Mouse (Mus musculus) small intestine, adult 2 months (tissue): Measurements from ENCODE around the gene Tmsb15a. TPM values are rescaled to one million over a fixed set of nuclear protein-coding genes. Genes with fewer than 3 reads are reported as not detected.
A peak's percentile ranks its signal among the peaks of the same experiment; 100 is the strongest.
"Not testable (repeated sequence)": the region's sequence is repeated elsewhere in the genome, so short reads cannot be mapped to it uniquely, and the experiment has no call there.

Experiments
- H3K27ac ChIP-seq: fragments of 200-500 bp; 2 replicates; pipeline ENCODE4 v1.5.1; 2012; ENCODE audit warnings: low read depth, low read length, control low read depth, inconsistent platforms; ENCODE audit not compliant: insufficient read depth
- H3K27me3 ChIP-seq: fragments of 200-500 bp; 2 replicates; pipeline ENCODE4 v1.6.1; 2012; ENCODE audit warnings: mild to moderate bottlenecking, moderate library complexity, low read length, inconsistent platforms; ENCODE audit not compliant: control insufficient read depth, insufficient read depth
- H3K36me3 ChIP-seq: fragments of 200-500 bp; 2 replicates; pipeline ENCODE4 v1.6.1; 2012; ENCODE audit warnings: mild to moderate bottlenecking, low read length, control low read depth, inconsistent platforms; ENCODE audit not compliant: control insufficient read depth, insufficient read depth
- H3K4me1 ChIP-seq: fragments of 200-500 bp; 2 replicates; pipeline ENCODE4 v1.6.1; 2012; ENCODE audit warnings: low read length, inconsistent platforms, mixed read lengths; ENCODE audit not compliant: control insufficient read depth, insufficient read depth, insufficient read length
- H3K4me3 ChIP-seq: fragments of 200-500 bp; 2 replicates; pipeline ENCODE4 v1.5.1; 2012; ENCODE audit warnings: low read depth, mild to moderate bottlenecking, control low read depth, inconsistent platforms, low read length, moderate library complexity
- CTCF ChIP-seq: fragments of 200-500 bp; IDR thresholded peaks from 2 replicates; pipeline ENCODE4 v1.5.1; 2012; ENCODE audit warnings: low read depth, mild to moderate bottlenecking, control low read depth, inconsistent platforms, low read length, moderate library complexity, mixed read lengths; ENCODE audit not compliant: insufficient replicate concordance, insufficient read length; ENCODE audit errors: extremely low read depth
- POLR2A ChIP-seq: fragments of 200-500 bp; IDR thresholded peaks from 2 replicates; pipeline ENCODE4 v1.6.1; 2012; ENCODE audit warnings: low read depth, mild to moderate bottlenecking, control low read depth, inconsistent platforms, low read length, moderate library complexity
- WGBS: fragments of 180-500 bp; shearing (Covaris S2); methylation state at CpG from one replicate; pipeline ENCODE4 v1.1.7; 2018; 5-methylcytosine and 5-hydroxymethylcytosine counted together
- polyA plus RNA-seq: library from polyadenylated mRNA; depleted of rRNA; stranded (reverse); fragments of >200 nt; gene quantifications from 2 replicates; pipeline ENCODE4 v1.2.3, GENCODE M21; 2012; rRNA removed

Gene Tmsb15a
- polyA plus RNA-seq = not detected in 2 replicates

DNA sequence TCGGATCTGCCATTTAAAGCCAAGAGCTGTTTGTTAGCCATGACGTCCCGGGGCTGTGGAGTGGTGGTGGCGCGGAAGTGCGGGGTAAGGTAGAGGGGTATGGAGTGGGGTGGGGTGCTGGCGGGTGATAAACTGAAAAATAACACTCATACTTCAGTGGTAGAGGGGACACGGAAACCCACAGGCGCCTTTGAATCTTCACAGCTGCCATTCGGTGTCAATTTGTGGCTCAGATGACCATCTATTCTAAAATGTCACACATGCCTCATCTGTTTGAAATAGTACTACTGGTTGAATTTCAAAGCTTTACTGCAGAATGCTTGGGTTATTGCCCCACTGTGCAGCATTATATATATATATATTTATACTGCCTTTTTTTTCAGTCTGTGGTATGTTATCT, at the start of gene Tmsb15a:
Tmsb15a (minus strand) TSS at position 101 of the 400 bp plus-strand sequence.
- no peak for TF ChIP-seq POLR2A
- no peak for TF ChIP-seq CTCF
- no peaks in the 10 kb centered on the region for H3K36me3 ChIP-seq
- WGBS = 85% methylated on average over 10 of the region's 10 CpGs

DNA sequence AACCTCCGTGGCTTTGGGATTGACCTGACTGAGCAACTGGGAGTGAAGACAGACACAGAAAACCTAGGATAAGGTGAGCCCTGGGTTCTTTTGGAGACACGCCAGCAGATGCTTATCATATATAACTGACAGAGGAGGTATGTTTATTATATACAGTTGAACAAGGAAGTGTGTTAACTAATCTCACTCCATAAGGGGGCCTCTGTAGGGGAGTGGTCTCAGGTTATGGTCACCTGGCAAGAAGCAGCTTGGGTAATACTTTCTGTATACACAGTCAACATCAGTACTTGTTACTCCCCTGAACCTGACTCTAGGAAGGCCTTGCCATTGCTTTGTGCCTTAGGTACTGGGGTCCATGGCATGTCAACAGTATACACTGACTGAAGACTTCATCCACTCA, 43.5 kb upstream of the Tmsb15a start:
- TF ChIP-seq POLR2A (no peak), CTCF (no peak)
- H3K27me3 ChIP-seq = no peaks in the 10 kb centered on the region
- no peaks in the 10 kb centered on the region for H3K36me3 ChIP-seq
- H3K27ac ChIP-seq = no peak overlapping the region
- H3K4me1 ChIP-seq = 0 out of 2 replicates have a peak, but pooled peaks cover 1% of the 10 kb centered on the region
- WGBS = 32% methylated on average over 2 of the region's 2 CpGs
- no peak overlapping the region for H3K4me3 ChIP-seq

More for the DNA sequence above, at the start of gene Tmsb15a:
- H3K27ac ChIP-seq = no peak within 1 kb of the TSS
- no peaks in the 10 kb centered on the region for H3K27me3 ChIP-seq
- no peak within 1 kb of the TSS for H3K4me3 ChIP-seq
- no peaks in the 10 kb centered on the region for H3K4me1 ChIP-seq

- 0 out of 2 replicates have a peak, but pooled peaks cover 1% of the 10 kb centered on the region for H3K4me1 ChIP-seq
Observed at GRCm38 (mm10) chrX:135768043-135768548, 43.0 kb upstream of the Tmsb15a start.

GRCm38 (mm10) chrX:135761707-135762106, 36.6 kb upstream of the Tmsb15a start:
- H3K4me1 ChIP-seq = no peaks in the 10 kb centered on the region
- H3K27me3 ChIP-seq = no peaks in the 10 kb centered on the region
- TF ChIP-seq CTCF (no peak), POLR2A (no peak)
- H3K36me3 ChIP-seq = 0 out of 2 replicates have a peak, but pooled peaks cover 3% of the 10 kb centered on the region
- H3K27ac ChIP-seq = no peak overlapping the region
- no peak overlapping the region for H3K4me3 ChIP-seq

More at GRCm38 (mm10) chrX:135768043-135768548, 43.0 kb upstream of the Tmsb15a start:
- Histone ChIP-seq H3K36me3 (no peaks in the 10 kb centered on the region), H3K27me3 (no peaks in the 10 kb centered on the region), H3K4me3 (no peak overlapping the region), H3K27ac (no peak overlapping the region)
- TF ChIP-seq POLR2A (no peak), CTCF (no peak)
- 29% methylated on average over 3 of the region's 3 CpGs for WGBS

DNA sequence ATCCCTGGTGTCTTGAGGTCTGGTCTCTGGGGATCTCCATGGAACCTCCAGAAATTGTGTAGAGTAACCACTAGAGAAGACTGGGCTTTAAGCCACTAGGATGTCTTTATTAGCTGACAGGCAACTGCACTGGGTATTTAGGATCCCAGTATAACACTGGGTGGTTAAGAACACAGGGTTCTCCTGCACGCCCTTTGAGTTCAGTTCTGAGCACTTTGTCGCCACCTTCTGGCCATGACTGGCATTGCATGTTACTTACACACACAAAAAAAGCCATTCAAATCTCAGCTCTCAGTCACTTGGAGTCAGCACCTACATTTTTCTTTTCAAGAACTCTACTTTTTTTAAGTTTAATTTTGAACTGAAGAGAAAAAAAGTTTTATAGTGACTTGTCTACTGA, 27.8 kb upstream of the Tmsb15a start:
- H3K27me3 ChIP-seq = no peaks in the 10 kb centered on the region
- peak; percentile 52; the same call in 1 of the 2 replicates for TF ChIP-seq CTCF
- no peak for TF ChIP-seq POLR2A
- no peaks in the 10 kb centered on the region for H3K4me1 ChIP-seq
- peaks cover 6% of the 10 kb centered on the region for H3K36me3 ChIP-seq
- no peak overlapping the region for H3K4me3 ChIP-seq
- WGBS = 2% methylated on average over 2 of the region's 2 CpGs
- H3K27ac ChIP-seq = no peak overlapping the region

- WGBS = 90% methylated on average over 3 of the region's 3 CpGs
- H3K4me3 ChIP-seq, H3K4me1 ChIP-seq, H3K27ac ChIP-seq, H3K36me3 ChIP-seq, H3K27me3 ChIP-seq: not testable (repeated sequence)
Observed at GRCm38 (mm10) chrX:135745376-135745775, 20.3 kb upstream of the Tmsb15a start.

- TF ChIP-seq CTCF (no peak), POLR2A (no peak)
- peak overlapping the region; percentile 89 for H3K4me3 ChIP-seq
- no peaks in the 10 kb centered on the region for H3K4me1 ChIP-seq
- no peaks in the 10 kb centered on the region for H3K27me3 ChIP-seq
- peak overlapping the region; percentile 52 for H3K27ac ChIP-seq
- 19% methylated on average over 7 of the region's 7 CpGs for WGBS
- H3K36me3 ChIP-seq = peaks cover 5% of the 10 kb centered on the region; the same call in 1 of the 2 replicates
Observed at GRCm38 (mm10) chrX:135743056-135743355, 17.9 kb upstream of the Tmsb15a start.
